Mouse (Mus musculus) Patski (cell line): ENCODE results near the gene Psmg4. TPM values are rescaled to one million over a fixed set of nuclear protein-coding genes. Genes with fewer than 3 reads are reported as not detected.

ENCODE experiments used
- ATAC-seq: fragments of 100-300 bp; one replicate; pipeline ENCODE4 v1.8.0; 2021
- CTCF ChIA-PET: fragments of 350-600 bp; sonication (Branson Sonifier 250); formaldehyde crosslinking; loops from one replicate; lab custom pipeline; 2022; ENCODE audit warnings: inconsistent platforms; lab: Charles Lee
- POLR2A ChIA-PET: fragments of 350-600 bp; sonication (Branson Sonifier 250); formaldehyde crosslinking; loops from one replicate; lab custom pipeline; 2022; ENCODE audit warnings: antibody characterized with exemption, inconsistent platforms; lab: Charles Lee
- DNase-seq: peaks from one replicate; pipeline ENCODE4 v3.0.0-alpha.2; 2011; ENCODE audit warnings: low read depth, low spot score
- H3K27me3 ChIP-seq: fragments of 371-371 bp; one replicate; pipeline ENCODE4 v1.5.1; 2021
- CTCF ChIP-seq: fragments of 100-300 bp; IDR thresholded peaks from one replicate; pipeline ENCODE4 v1.5.1; 2021
- in situ Hi-C: fragments of 300-500 bp; cut with MboI; formaldehyde crosslinking; loops from 3 replicates; pipeline ENCODE4 v1.11.1; 2018; ENCODE audit warnings: low pct_unique_long_range_greater_than_20kb, mixed read lengths
- polyA plus RNA-seq: library from polyadenylated mRNA; unstranded; gene quantifications from one replicate; pipeline ENCODE4 v1.2.3, GENCODE M21; 2021

Psmg4 gene
- polyA plus RNA-seq, 1 experiment from 2014 or later, result 36.6 TPM

DNA sequence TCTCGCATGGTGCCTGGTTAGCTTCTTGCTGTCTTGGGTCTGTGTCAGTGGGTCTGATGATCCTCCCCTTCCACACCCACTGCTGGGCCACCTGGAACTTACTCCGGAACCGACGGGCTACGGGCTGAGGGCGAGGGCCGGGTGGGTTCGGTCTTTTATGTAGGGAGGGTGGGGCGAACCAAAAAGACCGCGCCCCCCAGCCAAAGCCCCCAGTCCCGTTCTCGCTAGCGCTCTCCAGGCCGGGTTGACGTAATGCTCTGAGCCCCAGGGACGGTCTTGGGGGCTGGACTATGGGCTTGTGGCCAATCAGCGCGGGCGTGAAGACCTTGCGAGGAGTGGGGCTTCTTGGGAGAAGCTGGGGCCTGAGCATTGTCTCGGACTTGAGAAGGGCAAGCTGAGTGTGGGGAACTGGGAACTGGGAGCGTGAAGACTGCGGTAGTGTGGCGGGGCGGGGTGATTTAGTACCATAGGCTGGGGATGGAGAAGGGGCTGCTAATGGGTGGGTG, 32.5 kb upstream of the Psmg4 start, which contains the start of gene Tubb2b:
Gene Tubb2b (minus strand): TSS at position 241 of the 506 bp plus-strand sequence.
- DNase-seq, result no peak
- ChIA-PET CTCF (interaction anchor here (0.6 kb wide), 1 partner anchor 91 kb away, joined by 3 read pairs; no protein-coding TSS in a partner anchor), POLR2A (interaction anchor here (1.2 to 1.6 kb wide), 3 partner anchors 62 to 72 kb away, joined by 4 to 6 read pairs (median 5); no protein-coding TSS in a partner anchor)
- ATAC-seq, result peak; percentile 59
- in situ Hi-C loops, result no loop called here
- H3K27me3 ChIP-seq, result no peaks in the 10 kb centered on the region
- TF ChIP-seq CTCF, result no peak

DNA sequence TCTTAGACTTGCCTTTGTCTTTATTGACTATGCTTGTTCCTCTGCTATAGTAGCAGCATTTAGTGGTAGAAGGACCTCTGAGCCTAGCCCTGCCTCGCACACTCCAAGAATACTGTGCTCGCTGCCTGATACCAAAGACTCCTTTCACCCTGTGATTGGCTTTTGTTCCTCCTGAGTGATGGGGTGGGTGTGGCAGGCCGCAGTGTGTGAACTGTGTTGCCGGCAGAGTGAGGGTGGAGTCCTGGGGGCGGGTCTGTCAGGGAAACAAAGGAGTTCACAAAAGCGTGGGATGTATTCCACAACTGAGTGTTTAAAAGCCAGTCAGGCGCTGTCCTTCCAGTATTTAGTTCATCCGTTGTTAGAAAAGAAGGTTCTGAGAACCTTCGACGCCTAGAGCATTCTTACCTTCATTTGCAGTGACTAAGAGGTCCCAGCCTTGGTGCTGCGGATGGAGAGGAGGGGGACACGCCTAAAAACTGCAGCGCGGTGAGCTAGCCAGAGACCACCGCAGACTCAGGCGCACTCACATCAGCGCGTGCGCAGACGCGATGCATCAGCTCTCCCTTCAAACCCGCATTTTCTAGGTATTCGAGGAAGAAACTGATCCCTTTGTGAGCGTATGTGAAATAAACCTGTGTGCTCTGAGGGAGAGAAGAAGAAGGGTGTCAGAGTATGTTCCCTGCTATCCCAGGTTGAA, 31.6 kb upstream of the Psmg4 start:
- DNase-seq, result no peak
- ATAC-seq, result no peak
- no peaks in the 10 kb centered on the region for H3K27me3 ChIP-seq
- in situ Hi-C loops, result no loop called here
- no peak for TF ChIP-seq CTCF
- CTCF ChIA-PET, result no interaction called here
- POLR2A ChIA-PET, result no interaction called here

DNA sequence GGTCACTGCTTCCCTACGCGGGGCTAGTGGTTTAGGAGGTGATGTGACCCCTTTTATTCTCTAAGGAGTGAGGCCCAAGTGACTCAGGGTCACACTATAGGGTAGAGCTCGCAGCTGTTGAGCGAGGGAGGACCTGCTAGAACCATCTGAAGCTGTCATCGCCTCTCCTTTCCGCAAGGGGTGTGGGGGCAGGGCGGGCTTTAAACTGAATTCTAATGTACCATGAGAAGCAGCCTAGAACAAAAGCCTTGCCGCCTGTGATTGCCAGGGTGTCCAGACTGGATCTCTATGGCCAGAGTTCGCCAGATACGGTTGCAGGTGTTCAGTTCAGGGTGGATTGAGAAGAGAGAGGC, 31.1 kb upstream of the Psmg4 start:
- TF ChIP-seq CTCF, result no peak
- CTCF ChIA-PET, result no interaction called here
- in situ Hi-C loops, result no loop called here
- H3K27me3 ChIP-seq, result no peaks in the 10 kb centered on the region
- POLR2A ChIA-PET, result no interaction called here
- ATAC-seq, result no peak
- no peak for DNase-seq

DNA sequence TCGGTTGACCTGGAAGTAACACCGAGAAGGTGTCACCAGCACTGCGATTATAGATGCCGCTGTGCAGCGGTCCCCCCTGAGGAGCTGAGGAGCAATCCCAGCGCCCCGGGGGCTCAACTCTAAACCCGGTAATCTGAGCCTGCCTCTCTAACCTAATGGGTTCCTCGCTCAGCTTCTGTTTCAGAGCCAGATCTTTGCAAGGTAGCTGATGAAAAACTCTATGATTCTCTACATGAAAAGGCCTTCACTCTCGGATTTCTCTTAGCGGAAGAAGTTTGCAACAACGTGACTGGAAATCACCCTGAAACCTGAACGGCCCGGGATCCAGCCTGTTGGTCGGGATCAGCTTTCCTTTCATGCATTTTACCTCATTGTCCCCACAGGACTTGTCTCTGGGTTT, 30.5 kb upstream of the Psmg4 start:
- CTCF ChIA-PET, result interaction anchor here (1.7 kb wide), 1 partner anchor 12 kb away, joined by 4 read pairs; no protein-coding TSS in a partner anchor
- DNase-seq (no peak), ATAC-seq (no peak)
- no peak for TF ChIP-seq CTCF
- POLR2A ChIA-PET, result no interaction called here
- in situ Hi-C loops, result no loop called here
- H3K27me3 ChIP-seq, result no peaks in the 10 kb centered on the region

DNA sequence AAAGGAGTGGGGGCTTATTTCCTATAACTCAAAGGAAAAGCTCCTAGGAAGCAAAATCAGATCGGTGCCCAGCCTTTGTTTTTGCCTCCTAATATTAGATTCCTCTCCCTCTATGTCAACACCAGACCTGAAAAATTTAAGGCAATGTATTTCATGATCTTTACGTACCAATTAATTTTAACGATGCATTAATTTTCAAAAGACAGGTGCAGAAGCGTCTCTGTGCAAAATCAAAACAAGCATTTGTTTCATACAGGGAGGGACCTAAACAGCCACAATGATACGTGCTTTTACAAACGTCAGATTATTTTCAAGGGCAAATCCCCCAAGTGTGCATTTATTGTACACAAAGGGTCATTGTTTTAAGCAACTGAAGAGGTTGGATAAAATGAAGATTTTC, 29.9 kb upstream of the Psmg4 start:
- ATAC-seq (no peak), DNase-seq (no peak)
- H3K27me3 ChIP-seq, result no peaks in the 10 kb centered on the region
- in situ Hi-C loops, result no loop called here
- ChIA-PET POLR2A (interaction anchor here (1.1 kb wide), 1 partner anchor 65 kb away, joined by 4 read pairs; no protein-coding TSS in a partner anchor), CTCF (interaction anchor here (1.7 kb wide), 1 partner anchor 11 kb away, joined by 4 read pairs; no protein-coding TSS in a partner anchor)
- no peak for TF ChIP-seq CTCF

DNA sequence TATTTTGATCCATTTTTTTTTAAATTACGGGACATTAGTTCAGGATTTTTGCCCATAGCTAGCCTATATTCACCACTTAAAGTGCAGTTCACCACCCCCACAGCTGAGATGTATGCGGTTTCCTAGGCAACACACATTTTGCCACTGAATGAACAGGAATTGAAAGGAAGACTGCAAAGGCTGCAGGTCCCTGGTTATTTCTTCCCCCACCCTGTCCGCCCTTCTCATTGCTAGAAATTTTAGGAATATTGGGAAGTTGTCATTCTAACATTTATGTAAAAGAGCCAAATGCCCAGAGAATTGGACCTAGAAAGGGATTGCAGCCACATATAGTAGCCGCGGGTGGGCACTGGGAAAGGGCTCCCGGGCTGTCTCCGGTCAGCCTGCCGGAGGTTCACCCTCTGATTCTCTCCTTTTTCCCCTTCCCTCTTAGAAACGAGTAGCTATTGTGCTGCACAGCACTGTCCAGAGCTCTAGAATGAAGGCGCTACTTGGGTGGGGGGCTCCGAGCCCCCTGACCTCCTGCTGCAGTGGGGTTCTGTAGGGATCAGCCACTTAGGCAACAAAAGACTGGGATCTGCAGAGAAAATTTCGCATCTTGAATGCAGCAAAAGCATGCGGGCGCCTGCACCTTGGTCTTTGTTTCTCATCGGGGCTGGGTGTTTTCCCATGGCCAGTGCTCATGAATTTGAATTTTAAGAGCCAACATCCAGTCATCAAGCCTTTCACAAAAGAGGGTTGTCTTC, 29.3 kb upstream of the Psmg4 start:
- in situ Hi-C loops, result no loop called here
- CTCF ChIA-PET, result interaction anchor here (1.7 kb wide), 1 partner anchor 10 kb away, joined by 4 read pairs; no protein-coding TSS in a partner anchor
- no peaks in the 10 kb centered on the region for H3K27me3 ChIP-seq
- no peak for ATAC-seq
- no peak for TF ChIP-seq CTCF
- no peak for DNase-seq
- POLR2A ChIA-PET, result interaction anchor here (0.6 to 1.1 kb wide), 2 partner anchors 17 to 66 kb away, joined by 4 read pairs; no protein-coding TSS in a partner anchor

DNA sequence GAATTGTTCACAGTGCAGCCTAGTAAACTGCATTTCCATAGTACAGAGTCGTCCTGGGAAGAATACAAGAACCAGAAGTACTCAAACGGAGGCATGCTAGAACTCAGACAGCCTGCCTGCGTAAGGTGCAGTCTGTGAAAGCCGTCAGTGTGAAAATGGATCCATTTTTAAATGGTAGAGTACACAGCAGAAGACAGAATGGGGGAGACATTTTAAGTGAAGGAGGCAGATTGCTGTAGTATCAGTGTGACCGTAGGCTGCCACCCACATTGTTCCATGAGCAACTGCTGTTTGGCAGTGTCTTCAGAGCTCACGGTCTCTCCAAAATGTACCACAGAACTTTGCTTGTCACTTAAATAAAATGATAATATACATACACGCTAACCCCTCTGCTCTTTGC, 28.5 kb upstream of the Psmg4 start:
- in situ Hi-C loops, result no loop called here
- ChIA-PET CTCF (no interaction called here), POLR2A (no interaction called here)
- no peaks in the 10 kb centered on the region for H3K27me3 ChIP-seq
- ATAC-seq (no peak), DNase-seq (no peak)
- TF ChIP-seq CTCF, result no peak

DNA sequence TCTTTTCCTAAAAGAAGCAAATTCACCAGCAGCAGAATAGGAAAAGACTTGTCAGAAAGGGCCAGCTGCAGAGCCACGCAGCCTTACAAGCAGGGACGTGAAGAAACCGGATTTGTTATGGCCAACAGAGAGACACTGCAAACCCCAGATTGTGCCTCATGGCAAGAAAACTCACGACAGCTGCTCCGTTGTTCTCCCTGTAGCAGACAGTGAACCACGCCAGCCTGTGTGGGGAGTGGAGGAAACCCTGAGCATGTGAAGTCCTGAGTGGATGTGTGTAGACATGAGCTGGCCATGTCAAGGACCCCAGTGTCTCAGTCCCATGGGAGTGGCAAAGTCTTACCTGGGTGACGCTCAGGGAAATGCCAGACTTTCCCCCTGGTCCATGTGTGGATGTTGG, 26.2 kb upstream of the Psmg4 start:
- no peak for DNase-seq
- ChIA-PET CTCF (interaction anchor here (1.0 kb wide), 1 partner anchor 10 kb away, joined by 3 read pairs; no protein-coding TSS in a partner anchor), POLR2A (interaction anchor here (0.6 kb wide), 1 partner anchor 53 kb away, joined by 4 read pairs; no protein-coding TSS in a partner anchor)
- H3K27me3 ChIP-seq, result no peaks in the 10 kb centered on the region
- no peak for ATAC-seq
- no peak for TF ChIP-seq CTCF
- in situ Hi-C loops, result no loop called here

DNA sequence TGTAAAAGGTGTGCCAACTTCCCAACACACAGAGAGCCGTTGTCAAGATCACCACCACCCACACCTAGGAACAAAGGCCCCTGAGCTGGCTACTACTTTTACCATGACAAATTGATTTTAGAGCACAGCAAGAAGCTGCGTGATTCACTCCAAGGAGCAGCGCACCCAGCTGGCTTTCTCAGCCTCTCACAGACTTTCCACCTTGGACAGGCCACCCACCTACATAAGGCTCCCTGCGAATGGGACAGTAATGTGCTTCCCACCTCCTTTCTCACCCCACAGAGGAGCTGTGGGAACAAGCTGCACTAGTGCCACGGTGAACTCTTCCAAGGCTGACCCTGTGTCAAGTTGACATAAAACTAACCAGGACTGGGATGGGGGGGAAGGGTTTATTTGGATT, 19.4 kb upstream of the Psmg4 start:
- no peak for ATAC-seq
- POLR2A ChIA-PET, result no interaction called here
- CTCF ChIA-PET, result interaction anchor here (1.0 to 1.2 kb wide), 2 partner anchors 10 to 11 kb away, joined by 4 read pairs; no protein-coding TSS in a partner anchor
- H3K27me3 ChIP-seq, result no peaks in the 10 kb centered on the region
- in situ Hi-C loops, result no loop called here
- TF ChIP-seq CTCF, result no peak
- no peak for DNase-seq

DNA sequence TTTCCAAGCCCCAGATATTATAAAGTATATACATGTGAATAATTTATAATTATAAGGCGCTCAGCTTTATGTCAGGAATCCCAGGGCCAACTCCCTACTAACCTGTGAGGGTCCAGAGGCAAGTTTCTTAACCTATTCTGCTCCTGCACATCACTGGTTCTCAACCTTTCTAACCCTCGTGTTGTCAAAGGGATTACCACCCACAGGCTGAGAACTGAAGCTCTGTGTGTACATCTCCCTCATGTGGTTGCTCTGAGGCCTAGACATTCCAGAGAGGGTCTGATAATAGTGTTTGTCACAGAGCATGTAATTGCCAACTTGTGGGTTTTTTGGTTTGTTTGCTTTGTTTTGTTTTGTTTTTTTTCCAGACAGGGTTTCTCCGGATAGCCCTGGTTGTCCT, 15.8 kb upstream of the Psmg4 start:
- in situ Hi-C loops, result no loop called here

More for the DNA sequence above, 15.8 kb upstream of the Psmg4 start:
- ChIA-PET CTCF (interaction anchor here (0.6 to 1.6 kb wide), 2 partner anchors 10 to 101 kb away, joined by 3 read pairs; no protein-coding TSS in a partner anchor), POLR2A (no interaction called here)
- no peaks in the 10 kb centered on the region for H3K27me3 ChIP-seq
- DNase-seq (no peak), ATAC-seq (no peak)
- peak; percentile 50 for TF ChIP-seq CTCF
